Mouse (Mus musculus): ENCODE measurements around the gene Mterf1b. TPM values are rescaled to one million over a fixed set of nuclear protein-coding genes. Genes with fewer than 3 reads are reported as not detected.
"Not testable (repeated sequence)": the region's sequence is repeated elsewhere in the genome, so short reads cannot be mapped to it uniquely, and the experiment has no call there.

Gene Mterf1b
- 3.8 and 3.9 TPM in 2 replicates for polyA plus RNA-seq (2015; fragmentation: Nextera tagmentation; extraction: Ambion mirVana)

DNA sequence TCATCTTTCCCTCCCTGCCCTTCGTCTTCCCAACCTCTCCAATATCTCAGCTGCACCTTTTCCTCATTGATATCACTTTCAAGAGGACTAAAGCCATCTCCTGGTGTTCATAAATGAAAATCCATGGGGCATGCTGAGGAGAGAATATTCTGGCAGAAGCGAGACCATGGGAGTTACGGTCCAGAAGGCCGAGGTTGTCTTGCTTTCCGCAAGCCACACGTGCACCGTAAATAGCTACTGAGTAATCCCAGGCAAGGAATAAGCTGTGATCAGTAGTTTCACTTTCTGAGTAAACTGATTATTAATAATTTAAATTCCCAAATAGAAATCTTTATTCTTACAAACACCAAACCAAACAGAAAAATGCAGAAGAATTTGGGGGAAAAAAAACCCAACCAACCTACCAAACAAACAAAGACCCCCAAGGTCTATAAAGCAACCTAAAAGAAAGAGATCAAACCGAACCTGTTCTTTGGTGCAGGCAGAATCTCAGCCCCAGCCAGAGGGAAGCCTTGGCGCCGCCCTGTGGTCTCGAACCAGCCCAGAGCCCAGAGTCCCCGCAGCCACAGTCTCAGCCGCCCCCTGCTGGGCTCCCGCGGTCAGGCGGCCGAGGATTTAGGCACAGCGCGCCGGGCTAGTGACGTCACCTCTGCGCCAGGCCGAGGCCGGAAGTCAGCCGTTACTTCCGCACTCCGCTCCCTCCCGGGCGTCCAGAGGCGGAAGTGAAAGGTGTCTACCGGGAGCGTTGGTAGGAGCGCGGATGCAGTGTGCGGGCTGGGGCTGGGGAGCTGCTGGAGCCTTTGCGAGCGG is at the start of gene Mterf1b:
Gene Mterf1b (plus strand): TSS at position 697 of the 810 bp plus-strand sequence.
- H3K4me3 ChIP-seq = peak within 1 kb of the TSS; percentile 41
- not testable (repeated sequence) for H3K36me3 ChIP-seq, H3K4me1 ChIP-seq, H3K27me3 ChIP-seq, H3K9me3 ChIP-seq, H3K9ac ChIP-seq, H3K27ac ChIP-seq
- peak within 1 kb of the TSS; percentile 55 for H3K4me2 ChIP-seq
- WGBS = 56% methylated on average over 12 of the region's 37 CpGs
- ATAC-seq (ENCODE audit: insufficient number of reproducible peaks, low FRiP score, low TSS enrichment, low read depth) = peak; percentile 95

DNA sequence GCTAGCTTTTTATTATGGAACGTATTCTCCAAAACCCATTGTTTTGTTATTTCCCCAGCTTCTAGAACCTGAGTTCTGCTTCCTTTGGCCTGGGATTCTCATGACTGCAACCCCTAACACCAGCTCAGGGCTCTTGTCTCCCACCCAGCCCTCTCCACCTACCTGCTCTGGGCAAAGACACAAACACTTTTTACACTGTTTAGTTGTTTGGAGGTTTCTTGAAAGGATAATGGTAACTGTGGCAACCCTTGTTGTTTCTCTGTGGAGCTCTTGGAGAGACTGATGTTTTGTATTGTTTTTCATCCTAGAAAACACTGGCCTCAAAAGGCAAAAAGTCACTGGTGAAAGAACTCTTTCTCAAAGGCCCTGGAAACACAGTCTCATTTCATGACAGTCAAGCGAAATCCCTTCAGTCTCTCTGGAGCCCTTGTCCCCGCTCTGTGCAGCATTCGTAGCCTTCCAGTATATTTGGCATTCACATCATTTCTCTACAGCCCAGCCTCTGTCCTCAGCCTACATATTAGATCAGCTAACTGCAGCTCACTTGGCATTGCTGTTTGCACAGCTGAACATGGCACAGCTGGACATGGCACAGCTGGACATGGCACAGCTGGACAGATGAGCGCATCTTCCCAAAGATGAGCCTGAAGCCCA is 32.6 kb upstream of the Mterf1b start:
- WGBS = 87% methylated on average over 4 of the region's 5 CpGs
- not testable (repeated sequence) for H3K27me3 ChIP-seq; H3K4me1 ChIP-seq; H3K27ac ChIP-seq; H3K9me3 ChIP-seq; H3K4me3 ChIP-seq; H3K9ac ChIP-seq; ATAC-seq (ENCODE audit: insufficient number of reproducible peaks, low FRiP score, low TSS enrichment, low read depth); H3K4me2 ChIP-seq; H3K36me3 ChIP-seq

DNA sequence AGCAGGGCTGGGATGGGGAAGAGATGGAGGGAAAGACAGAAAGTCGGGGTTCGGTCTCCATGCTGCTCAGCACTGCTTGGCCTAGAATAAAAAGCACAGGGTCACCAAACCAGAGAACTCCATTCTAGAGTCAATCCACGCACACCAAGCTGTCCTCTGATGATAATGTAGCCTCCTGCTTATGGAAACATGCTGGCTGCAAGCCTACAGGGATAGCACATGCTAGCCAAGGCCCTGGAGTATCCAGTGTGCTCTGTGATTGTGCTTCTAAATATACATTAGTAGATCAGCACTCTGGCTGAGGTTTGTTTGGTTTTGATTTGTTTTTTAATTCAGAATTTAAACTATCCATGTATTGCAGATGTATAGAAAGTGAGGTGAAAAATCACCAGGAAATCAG is 30.6 kb upstream of the Mterf1b start:
- no peak overlapping the region for H3K9ac ChIP-seq
- ATAC-seq (ENCODE audit: insufficient number of reproducible peaks, low FRiP score, low TSS enrichment, low read depth) = no peak

DNA sequence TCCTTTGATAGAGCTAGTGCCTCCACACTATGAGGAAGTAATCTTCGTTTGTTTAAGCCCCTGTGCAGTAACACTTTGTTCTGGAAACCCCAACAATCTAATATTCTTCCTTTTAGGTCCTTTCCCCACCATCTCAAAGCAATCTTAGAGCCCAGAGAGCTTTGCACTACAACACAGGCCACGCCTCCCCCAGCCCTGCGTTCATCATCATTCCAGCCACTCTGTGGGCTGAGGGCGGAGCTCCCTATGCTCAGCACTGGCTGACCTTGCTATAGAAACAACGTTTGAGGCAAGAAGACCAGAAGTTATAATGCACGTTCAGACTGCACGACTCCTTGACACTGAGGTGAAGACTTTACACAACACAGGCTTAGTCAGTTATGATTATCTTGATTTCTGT is 29.7 kb upstream of the Mterf1b start:
- Histone ChIP-seq H3K36me3 (no peaks in the 10 kb centered on the region), H3K27me3 (no peaks in the 10 kb centered on the region), H3K9ac (no peak overlapping the region), H3K9me3 (no peaks in the 10 kb centered on the region), H3K27ac (no peak overlapping the region), H3K4me3 (no peak overlapping the region), H3K4me1 (no peaks in the 10 kb centered on the region), H3K4me2 (no peak overlapping the region)
- no peak for ATAC-seq (ENCODE audit: insufficient number of reproducible peaks, low FRiP score, low TSS enrichment, low read depth)
- 61% methylated on average over 7 of the region's 7 CpGs for WGBS

More for the DNA sequence above, 30.6 kb upstream of the Mterf1b start:
- Histone ChIP-seq H3K36me3 (no peaks in the 10 kb centered on the region), H3K9me3 (no peaks in the 10 kb centered on the region), H3K4me2 (no peak overlapping the region), H3K27me3 (no peaks in the 10 kb centered on the region), H3K27ac (no peak overlapping the region), H3K4me1 (no peaks in the 10 kb centered on the region), H3K4me3 (no peak overlapping the region)
- 90% methylated on average over 3 of the region's 3 CpGs for whole genome bisulfite sequencing

GRCm38 (mm10) chr5:4167813-4168529 is 24.2 kb upstream of the Mterf1b start:
- not testable (repeated sequence) for H3K9ac ChIP-seq; H3K27me3 ChIP-seq; H3K27ac ChIP-seq; H3K9me3 ChIP-seq; H3K36me3 ChIP-seq; H3K4me3 ChIP-seq; H3K4me2 ChIP-seq; ATAC-seq (ENCODE audit: insufficient number of reproducible peaks, low FRiP score, low TSS enrichment, low read depth); H3K4me1 ChIP-seq
- 56% methylated on average over 6 of the region's 6 CpGs for WGBS

DNA sequence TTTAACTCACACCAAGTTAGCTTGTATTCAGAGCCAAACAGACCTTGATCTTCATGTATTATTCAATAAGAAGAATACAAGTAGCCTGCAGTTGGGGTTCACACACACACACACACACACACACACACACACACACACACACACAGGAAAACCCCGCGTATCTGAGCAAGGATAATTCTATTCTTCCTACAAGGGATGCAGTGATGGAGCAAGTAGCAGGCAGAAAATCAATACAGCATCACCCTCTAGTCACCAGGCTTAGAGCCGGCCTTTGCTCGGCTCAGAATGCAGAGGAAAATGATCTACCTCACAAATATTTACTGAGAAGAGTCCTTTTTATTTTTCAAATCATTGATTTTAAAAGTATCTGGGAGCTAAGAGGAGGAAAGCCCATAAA is 23.6 kb upstream of the Mterf1b start:
- not testable (repeated sequence) for H3K9me3 ChIP-seq, H3K4me3 ChIP-seq
- WGBS = 78% methylated on average over 4 of the region's 4 CpGs

GRCm38 (mm10) chr5:4176421-4176820 is 15.7 kb upstream of the Mterf1b start:
- H3K4me1 ChIP-seq; H3K9ac ChIP-seq; H3K27ac ChIP-seq; H3K27me3 ChIP-seq; H3K4me3 ChIP-seq; H3K4me2 ChIP-seq; H3K36me3 ChIP-seq; ATAC-seq (ENCODE audit: insufficient number of reproducible peaks, low FRiP score, low TSS enrichment, low read depth); H3K9me3 ChIP-seq: not testable (repeated sequence)
- 67% methylated on average over 3 of the region's 3 CpGs for WGBS

More for the DNA sequence above, 23.6 kb upstream of the Mterf1b start:
- H3K27ac ChIP-seq; H3K4me1 ChIP-seq; H3K36me3 ChIP-seq; H3K27me3 ChIP-seq; H3K9ac ChIP-seq; H3K4me2 ChIP-seq; ATAC-seq (ENCODE audit: insufficient number of reproducible peaks, low FRiP score, low TSS enrichment, low read depth): not testable (repeated sequence)

- H3K9ac ChIP-seq = no peak overlapping the region
- WGBS = 84% methylated on average over 6 of the region's 6 CpGs
Measured at GRCm38 (mm10) chr5:4179364-4179763, 12.8 kb upstream of the Mterf1b start.

GRCm38 (mm10) chr5:4186815-4187214 is 5.4 kb upstream of the Mterf1b start:
- Histone ChIP-seq H3K27ac (no peak overlapping the region), H3K27me3 (no peaks in the 10 kb centered on the region), H3K4me1 (no peaks in the 10 kb centered on the region), H3K36me3 (no peaks in the 10 kb centered on the region), H3K4me3 (no peak overlapping the region), H3K9ac (no peak overlapping the region), H3K9me3 (no peaks in the 10 kb centered on the region), H3K4me2 (no peak overlapping the region)
- WGBS = 57% methylated on average over 4 of the region's 4 CpGs
- no peak for ATAC-seq (ENCODE audit: insufficient number of reproducible peaks, low FRiP score, low TSS enrichment, low read depth)

More at GRCm38 (mm10) chr5:4179364-4179763, 12.8 kb upstream of the Mterf1b start:
- H3K4me2 ChIP-seq = no peak overlapping the region
- no peaks in the 10 kb centered on the region for H3K27me3 ChIP-seq
- no peaks in the 10 kb centered on the region for H3K4me1 ChIP-seq
- H3K9me3 ChIP-seq = no peaks in the 10 kb centered on the region
- ATAC-seq (ENCODE audit: insufficient number of reproducible peaks, low FRiP score, low TSS enrichment, low read depth) = no peak
- H3K36me3 ChIP-seq = no peaks in the 10 kb centered on the region
- H3K27ac ChIP-seq = no peak overlapping the region
- H3K4me3 ChIP-seq = no peak overlapping the region

GRCm38 (mm10) chr5:4192481-4193246 is 497 bp downstream of the Mterf1b start:
- not testable (repeated sequence) for H3K36me3 ChIP-seq, H3K9ac ChIP-seq, H3K9me3 ChIP-seq, H3K27ac ChIP-seq, H3K4me1 ChIP-seq, H3K27me3 ChIP-seq
- peak; percentile 37; the same call in 1 of the 2 replicates for ATAC-seq (ENCODE audit: insufficient number of reproducible peaks, low FRiP score, low TSS enrichment, low read depth)
- WGBS = 7% methylated on average over 15 of the region's 27 CpGs
- Histone ChIP-seq H3K4me2 (peak overlapping the region; percentile 55), H3K4me3 (peak overlapping the region; percentile 41)

DNA sequence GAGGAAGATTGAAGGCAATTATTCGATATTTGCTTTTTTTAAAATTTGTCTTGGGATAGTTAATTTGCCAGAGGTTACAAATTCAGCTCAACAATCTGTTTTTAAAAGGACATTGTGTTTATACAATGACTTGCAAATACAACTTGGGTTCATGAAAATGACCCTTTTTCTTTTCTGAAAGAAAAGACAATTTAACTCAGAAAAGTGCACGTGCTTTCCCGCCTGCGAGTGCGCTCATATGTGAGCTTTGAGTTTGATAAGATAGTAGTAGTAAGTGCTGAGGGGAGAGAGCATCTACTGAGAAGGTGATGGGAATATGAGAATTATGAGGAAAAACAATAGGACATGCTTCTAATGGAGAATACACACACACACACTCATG is 1.1 kb downstream of the Mterf1b start:
- H3K4me3 ChIP-seq = peak overlapping the region; percentile 41
- no peaks in the 10 kb centered on the region for H3K9me3 ChIP-seq
- no peak overlapping the region for H3K9ac ChIP-seq
- no peak overlapping the region for H3K27ac ChIP-seq
- peaks cover 2% of the 10 kb centered on the region; the same call in 1 of the 2 replicates for H3K4me1 ChIP-seq
- H3K27me3 ChIP-seq = no peaks in the 10 kb centered on the region
- no peak for ATAC-seq (ENCODE audit: insufficient number of reproducible peaks, low FRiP score, low TSS enrichment, low read depth)
- WGBS = 90% methylated on average over 5 of the region's 5 CpGs
- no peaks in the 10 kb centered on the region for H3K36me3 ChIP-seq
- peak overlapping the region; percentile 55 for H3K4me2 ChIP-seq

Data from limb, embryonic 15.5 days (tissue).